Mouse (Mus musculus) adrenal gland, postnatal 36 days (tissue): ENCODE results near the gene Dpp6. TPM values are rescaled to one million over a fixed set of nuclear protein-coding genes. Genes with fewer than 3 reads are reported as not detected.

ENCODE experiments used
- DNase-seq, 2 experiments: peaks; one replicate each; pipeline ENCODE4 v3.0.0; 2021; ENCODE audit warnings: mixed read lengths in 1 of 2
- total RNA-seq, 2 experiments: library from RNA; stranded (reverse); gene quantifications; 2 replicates each; pipeline ENCODE4 v1.2.3; 2021

The Dpp6 gene
- total RNA-seq, 2 experiments from 2014 or later = 4.9 to 6.3 TPM

- no peak for DNase-seq
Observed at GRCm38 (mm10) chr5:27380656-27381385, 563.8 kb downstream of the Dpp6 start.

DNA sequence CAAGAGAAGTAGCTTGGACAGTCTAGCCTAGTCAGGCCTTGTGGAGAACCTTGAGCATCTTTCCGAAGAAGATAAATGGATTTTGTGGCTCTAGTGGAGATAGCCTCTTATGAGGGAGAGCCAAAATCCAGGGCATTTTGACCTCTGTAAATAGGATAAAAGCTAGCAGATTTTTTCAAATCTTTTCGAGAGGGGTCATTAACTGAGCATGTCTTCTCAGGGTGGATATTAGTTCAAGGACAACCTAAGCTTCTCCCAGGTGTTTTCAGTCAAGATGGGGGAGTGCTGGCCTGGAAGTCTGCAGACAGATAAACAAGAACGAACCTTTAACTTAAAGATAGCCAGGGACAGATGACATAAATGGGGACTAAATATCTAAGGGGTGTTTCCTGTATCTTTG lies 581.4 kb downstream of the Dpp6 start:
- no peak for DNase-seq

DNA sequence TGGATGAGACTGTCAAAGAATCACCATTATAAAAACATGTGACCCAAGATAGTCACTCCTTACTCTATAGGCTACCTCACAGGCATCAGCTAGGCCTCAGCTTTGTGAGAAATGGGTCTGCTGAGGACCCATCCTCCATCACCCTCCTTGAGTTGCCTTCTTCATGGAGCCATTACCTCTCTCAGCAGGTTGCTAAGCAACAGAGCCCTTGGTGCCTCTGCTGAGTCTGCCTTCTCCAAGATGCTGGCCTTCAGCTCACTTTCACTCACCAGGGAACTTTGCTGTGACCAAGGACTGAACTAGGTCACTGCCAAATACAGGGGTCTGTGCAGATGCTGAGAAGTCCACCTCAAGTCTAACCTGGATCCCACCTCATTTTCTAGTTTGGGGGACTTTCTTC lies 582.1 kb downstream of the Dpp6 start:
- no peak for DNase-seq

- no peak for DNase-seq
Observed at GRCm38 (mm10) chr5:27402616-27403015, 585.6 kb downstream of the Dpp6 start.

- no peak for DNase-seq
Observed at GRCm38 (mm10) chr5:27408854-27409253, 591.9 kb downstream of the Dpp6 start.

GRCm38 (mm10) chr5:27413023-27413422 lies 596.0 kb downstream of the Dpp6 start:
- peak; percentile 78 to 82 for DNase-seq

DNA sequence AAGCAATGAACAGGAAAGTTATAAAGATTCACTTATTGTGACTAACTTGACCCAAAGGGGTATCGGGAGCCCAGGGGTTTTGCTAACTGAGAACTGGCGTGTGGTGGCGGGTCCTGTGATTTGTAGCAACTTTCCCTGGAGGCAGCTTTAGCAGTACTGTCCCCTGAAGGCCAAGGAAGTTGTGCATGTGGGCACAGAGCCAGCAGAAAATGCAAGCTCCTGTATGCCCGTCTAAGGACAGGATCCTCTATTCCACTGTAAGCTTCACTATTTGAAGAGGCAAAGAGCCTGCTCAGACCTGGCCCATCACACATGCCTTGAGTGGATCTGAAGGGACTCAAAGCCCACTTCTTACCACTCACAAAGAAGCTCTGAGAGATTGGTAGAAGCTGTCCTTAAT lies 598.5 kb downstream of the Dpp6 start:
- no peak for DNase-seq

DNA sequence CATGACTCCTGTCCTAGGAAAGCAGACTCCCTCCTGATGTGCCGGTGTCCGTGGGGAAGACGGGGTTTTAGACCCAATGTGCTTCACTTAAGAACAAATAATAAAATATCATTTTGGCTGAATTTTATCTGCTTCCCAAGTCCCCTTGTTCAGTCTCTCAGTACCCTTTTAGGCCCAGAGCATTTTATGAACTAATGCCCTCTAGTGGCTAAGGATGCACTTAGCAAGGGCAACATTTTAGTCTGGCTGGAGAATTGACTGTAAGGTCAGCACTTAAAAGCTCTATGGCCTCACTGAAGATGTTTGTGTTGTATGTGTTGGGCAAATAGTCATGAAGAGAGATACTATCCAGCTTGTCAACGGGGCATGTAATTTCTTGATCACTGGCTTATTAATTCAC lies 599.6 kb downstream of the Dpp6 start:
- peak in 1 of 2 experiments; percentile 18 for DNase-seq

DNA sequence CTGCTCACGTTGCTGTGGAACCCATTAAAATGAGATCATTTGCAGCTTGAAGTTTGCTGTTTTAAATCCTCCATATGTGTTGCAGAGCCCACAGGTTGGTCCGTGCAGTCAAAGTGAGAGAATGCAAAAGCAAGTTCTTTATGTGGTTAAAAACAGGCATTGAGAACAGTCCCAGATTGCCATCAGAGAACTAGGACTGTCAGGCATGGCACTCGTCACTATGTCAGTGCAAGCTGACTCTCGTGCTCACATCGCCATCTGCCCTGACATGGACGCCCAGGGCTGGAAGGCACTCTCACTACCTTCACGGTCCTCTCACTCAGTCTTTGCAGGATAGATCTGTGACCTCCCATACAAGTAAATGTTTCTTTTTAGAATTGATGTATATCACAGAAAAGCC lies 600.4 kb downstream of the Dpp6 start:
- no peak for DNase-seq

- peak; percentile 58 to 61 for DNase-seq
Observed at GRCm38 (mm10) chr5:27418856-27419255, 601.9 kb downstream of the Dpp6 start.

DNA sequence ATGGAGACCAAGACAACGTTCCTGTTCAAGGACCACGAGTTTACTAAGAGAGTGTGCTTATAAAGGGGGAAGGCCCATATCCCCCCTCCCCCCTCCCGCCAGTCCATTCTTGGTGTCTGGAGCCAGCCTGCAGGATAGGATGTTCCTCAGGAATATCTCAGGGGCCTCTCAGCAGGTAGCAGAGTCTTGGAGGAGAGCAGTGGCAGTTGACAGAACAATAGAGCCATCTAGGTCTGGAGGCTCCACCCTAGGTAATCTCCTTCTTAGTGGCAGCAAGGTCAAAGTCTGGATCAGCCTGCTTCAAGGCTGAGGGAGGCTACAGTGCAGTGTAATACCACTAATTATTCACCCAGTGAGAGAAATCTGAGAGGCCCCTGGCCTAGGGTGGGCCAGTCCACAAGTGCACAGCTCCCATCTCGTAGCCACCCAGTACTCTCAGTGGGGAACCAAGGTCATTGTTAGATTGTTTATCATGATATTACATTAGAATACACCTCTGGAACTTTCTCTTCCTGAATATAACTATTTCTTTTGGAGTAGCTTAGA lies 604.2 kb downstream of the Dpp6 start:
- no peak for DNase-seq

DNA sequence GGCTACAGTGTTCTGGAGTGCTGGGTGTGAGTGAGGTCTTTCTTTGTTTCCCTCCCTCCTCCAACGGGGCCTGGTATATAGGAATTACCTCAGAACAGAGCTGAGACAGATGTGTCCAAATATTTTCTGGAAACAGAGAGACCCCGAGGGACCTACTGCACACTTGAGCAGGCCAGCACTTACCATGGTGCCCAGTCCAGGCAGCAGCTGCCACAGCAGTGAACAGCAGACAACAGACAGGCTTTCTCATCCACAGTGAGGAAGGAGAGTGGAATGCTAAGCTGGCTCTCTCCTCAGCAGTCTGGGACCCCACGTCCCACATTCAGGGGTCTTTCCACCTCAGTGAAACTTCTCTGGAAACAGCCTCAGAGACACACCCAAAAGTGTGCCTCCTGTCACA lies 606.8 kb downstream of the Dpp6 start:
- no peak for DNase-seq

DNA sequence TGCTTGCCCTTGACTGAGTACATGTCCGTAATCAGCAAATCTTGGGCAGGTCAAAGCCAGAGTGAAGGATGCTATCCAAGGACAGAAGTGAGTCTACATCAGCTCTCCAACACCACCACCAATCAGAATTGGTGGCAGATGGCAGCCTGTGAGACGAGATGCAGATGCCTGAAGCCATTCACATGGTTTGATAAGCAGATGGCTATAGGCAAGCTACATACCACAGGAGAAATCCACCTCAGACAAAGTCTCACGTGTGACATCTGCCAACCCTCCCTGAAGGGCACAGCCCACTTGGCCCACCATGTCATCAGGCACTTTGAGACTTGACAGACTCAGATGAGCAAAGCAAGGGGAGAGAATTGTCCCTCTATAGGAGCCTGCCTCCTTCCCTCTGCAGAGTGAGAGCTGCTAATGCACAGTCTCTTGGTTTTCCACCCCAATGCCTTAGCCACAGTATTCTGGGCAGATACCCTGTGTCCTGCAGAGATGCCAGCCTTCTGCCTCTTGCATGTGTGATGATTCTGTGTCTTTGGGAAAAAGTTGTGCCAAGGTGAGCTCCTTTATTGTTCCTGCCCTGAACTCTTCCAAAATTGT lies 607.6 kb downstream of the Dpp6 start:
- no peak for DNase-seq

DNA sequence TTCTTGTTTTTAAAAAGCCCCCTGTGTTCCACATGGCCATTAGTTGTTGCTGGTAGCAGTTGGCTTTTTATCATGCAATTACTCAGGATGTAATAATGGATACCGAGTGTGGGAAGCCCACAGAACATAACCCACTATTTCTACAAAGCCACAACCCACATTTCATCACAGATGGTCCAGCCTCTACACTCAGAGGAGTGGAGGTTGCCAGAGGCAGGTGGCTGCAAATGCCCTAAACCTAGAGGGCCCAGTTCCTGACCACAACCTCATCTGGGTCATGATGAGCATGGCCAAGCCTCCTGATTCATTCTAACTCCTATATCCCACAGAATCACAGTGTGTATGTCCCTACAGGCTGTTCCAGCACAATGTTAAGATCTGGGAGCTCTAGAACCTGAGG lies 609.2 kb downstream of the Dpp6 start:
- no peak for DNase-seq

- no peak for DNase-seq
Observed at GRCm38 (mm10) chr5:27433584-27433983, 616.6 kb downstream of the Dpp6 start.

DNA sequence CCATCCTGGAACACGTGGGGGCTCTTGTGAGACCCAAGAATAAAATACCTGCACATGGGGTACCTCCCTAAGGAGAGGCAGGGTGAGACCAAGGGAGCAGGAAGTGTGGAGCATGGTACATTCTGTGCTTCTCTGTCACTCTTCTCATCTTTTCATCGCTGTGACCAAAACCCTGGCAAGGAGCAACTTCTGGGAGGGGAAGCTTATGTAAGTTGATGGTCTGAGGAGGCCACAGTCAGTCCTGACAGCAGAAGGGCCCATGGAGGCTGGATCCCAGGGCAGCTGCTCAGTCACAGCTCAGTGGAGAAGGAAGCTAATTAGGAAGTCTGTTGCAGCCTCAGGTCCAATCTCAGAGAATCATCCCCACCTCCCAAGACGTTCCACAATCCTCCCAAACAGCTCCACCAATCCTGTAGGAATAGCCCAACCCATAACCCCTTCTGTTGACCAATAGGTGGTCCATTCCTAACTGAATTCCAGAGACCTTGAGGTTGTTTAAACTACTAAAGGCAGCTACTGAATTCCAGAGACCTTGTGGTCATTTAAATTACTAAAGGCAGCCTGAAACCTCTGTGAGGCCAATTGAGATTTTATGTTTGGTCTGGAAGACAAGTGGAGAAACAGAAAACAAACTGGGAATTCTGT lies 636.3 kb downstream of the Dpp6 start:
- DNase-seq = no peak

DNA sequence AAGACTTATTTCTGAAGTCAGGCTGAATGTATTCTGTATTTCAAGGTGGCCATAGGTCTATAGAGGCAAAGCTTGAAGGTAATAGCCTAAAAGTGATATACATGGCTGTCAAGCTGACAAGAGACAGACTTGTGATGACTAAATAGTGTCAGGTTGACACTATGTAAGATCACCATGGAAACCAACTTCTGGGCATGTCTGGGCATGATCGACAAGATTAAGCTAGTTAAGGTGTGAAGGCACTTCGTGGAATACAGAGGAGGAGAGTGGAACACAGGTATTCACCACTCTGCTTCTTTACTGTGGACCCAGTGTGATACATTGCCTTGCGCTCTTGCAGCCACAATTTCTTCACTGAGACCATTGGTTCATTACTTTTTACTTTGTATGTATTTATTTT lies 637.4 kb downstream of the Dpp6 start:
- no peak for DNase-seq

DNA sequence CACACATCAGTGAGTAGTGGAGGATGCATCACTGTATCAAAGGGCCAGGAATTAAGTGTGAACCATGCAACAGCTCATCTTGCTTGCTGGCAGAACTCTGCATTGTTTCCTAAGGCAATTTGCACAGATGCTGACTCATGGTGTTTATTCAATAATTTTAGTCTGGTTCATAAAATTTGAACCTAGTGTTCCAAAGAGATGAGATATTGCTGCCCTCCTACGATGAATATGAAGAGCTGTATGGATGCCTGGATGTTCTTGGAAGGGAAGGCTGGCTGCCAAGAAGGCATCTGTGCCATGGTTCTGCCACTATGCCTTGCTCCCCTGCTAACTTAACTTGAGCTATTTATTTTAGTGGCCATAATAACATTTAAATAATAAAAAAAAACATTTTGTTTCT lies 640.0 kb downstream of the Dpp6 start:
- DNase-seq = no peak

GRCm38 (mm10) chr5:27457686-27458085 lies 640.7 kb downstream of the Dpp6 start:
- peak; percentile 9 to 47 for DNase-seq

DNA sequence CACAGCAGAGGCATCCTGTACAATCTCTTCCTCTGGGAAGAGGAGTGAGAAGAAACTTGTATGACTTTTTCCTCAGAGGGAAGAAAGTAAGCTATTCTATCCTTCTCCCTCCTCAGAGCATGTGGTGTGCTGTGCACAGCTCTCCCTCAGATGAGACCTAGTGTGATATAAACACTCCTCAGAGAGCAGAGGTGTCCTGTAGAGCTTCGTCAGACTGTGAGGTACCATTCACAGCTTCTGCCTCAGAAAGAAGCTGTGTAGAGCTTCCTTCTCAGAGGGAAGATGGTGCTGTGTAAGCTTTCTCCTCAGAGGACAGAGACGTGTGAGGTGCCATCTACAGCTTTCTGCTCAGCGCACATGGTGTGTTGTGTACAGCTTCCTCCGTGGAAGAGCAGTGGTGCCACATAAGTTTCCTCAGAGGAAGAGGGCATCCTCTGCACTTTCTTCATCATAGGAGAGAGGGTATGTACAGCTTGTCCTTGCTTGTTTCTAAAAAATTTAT lies 658.0 kb downstream of the Dpp6 start:
- no peak for DNase-seq

GRCm38 (mm10) chr5:27481706-27482105 lies 664.7 kb downstream of the Dpp6 start:
- DNase-seq = no peak

DNA sequence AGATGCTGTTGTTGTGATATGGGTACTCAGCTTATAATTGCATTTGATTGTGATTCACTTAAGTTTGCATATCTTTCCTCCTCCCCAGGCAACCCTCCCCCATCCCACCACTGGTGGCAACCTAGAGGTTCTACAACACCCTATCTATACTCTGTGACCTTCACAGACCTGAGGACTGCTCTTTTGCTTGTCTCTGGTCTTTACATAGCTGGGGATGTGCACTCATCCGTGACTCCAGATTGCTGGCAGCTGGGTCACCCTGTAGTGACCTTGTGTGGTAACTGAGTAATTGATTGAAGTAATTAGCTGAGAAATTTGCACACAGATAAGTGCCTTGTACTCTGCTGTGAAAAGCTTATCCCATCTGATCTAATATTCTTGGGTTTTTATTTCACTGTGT lies 669.1 kb downstream of the Dpp6 start:
- no peak for DNase-seq

DNA sequence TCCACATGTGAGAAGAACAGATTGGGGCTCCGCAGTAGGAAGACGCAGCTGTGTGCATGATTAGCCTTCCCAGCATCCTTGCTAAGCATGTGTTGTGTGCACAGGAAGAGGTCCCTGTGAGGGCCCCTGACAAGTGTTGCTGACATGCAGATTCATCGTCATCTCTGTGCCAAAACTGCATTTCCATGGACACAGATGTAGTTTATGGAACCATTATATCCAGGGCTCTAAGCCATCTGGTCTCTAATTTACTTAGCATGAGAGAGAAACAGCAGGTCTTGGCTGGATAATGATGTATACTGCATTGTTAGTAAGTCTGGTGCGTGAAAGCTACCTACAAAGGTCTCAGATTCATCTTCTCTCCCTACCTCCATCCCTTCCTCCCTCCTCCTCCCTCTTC lies 673.9 kb downstream of the Dpp6 start:
- DNase-seq = no peak
